Mouse (Mus musculus): Measurements from ENCODE around the gene Ppt1. TPM values are rescaled to one million over a fixed set of nuclear protein-coding genes. Genes with fewer than 3 reads are reported as not detected.

Ppt1 gene
- total RNA-seq, 2 experiments from 2014 or later, result 9.9 to 10.3 TPM

DNA sequence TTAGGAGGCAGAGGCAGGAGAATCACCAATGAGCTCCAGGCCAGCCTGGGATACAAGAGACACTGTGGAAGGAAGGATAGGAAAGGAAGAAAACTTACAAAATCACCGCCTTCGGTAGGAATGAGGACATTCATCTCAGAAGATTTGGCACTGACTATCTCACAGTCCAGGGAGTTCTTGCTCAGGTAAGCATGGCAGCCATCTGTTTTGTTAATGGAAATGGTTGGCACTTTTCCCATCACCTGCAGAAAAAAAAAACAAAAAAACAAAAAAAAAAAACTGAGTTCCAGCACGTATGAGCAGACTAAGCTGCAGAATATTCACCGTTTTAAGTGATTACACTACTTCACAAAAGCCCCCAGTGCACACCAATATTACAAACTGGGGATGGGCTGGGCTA lies 25.8 kb downstream of the Ppt1 start:
- intact Hi-C loops (cut with DNase I), result no loop called here
- DNase-seq, result no peak

DNA sequence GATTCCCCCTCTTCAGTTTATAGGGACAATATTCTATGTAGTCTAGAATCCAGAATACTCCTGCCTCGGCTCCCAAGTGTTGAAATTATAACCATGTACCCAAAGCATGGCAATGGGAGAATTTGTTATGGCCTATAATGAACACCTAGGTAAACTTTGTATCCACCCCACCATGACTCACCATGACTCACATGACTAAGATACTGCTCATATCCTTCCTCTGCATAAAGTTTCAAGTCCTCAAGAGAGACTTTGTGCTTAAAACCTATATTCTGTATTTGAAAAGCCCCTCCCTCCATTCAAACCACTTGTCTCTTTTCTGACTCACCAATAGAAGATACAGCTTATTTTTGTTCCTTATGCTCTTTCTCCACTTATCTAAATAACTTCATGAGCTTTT lies 32.0 kb downstream of the Ppt1 start:
- intact Hi-C loops (cut with DNase I), result no loop called here
- no peak for DNase-seq

- intact Hi-C loops (cut with DNase I), result no loop called here
- DNase-seq, result no peak
Measured at GRCm38 (mm10) chr4:122870027-122870426, 34.0 kb downstream of the Ppt1 start.

DNA sequence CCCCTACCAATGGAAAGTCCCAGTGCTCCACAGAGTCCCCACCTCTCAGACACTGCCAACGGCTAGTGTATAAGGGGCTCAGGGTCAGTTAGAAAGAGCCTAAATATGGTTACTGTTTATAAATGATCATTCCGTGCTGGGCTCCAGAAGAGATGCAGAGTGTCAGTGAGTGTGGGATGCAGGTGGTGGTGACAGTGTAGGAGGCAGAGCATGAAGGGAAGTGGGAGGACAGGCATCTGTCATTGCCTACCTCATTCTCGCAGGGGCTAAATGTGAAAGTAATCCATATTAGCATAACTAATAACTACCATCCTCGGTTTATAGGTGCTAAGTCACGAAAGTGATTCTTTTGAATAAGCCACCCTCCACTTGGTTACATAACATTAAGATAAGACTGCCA lies 34.7 kb downstream of the Ppt1 start:
- intact Hi-C loops (cut with DNase I), result no loop called here
- no peak for DNase-seq

GRCm38 (mm10) chr4:122871269-122871668 lies 35.2 kb downstream of the Ppt1 start:
- intact Hi-C loops (cut with DNase I), result no loop called here
- no peak for DNase-seq

- intact Hi-C loops (cut with DNase I), result no loop called here
- DNase-seq, result no peak
Measured at GRCm38 (mm10) chr4:122871989-122872388, 35.9 kb downstream of the Ppt1 start.

- intact Hi-C loops (cut with DNase I), result no loop called here
- DNase-seq, result no peak
Measured at GRCm38 (mm10) chr4:122873003-122873402, 37.0 kb downstream of the Ppt1 start.

GRCm38 (mm10) chr4:122873512-122873911 lies 37.5 kb downstream of the Ppt1 start:
- intact Hi-C loops (cut with DNase I), result no loop called here
- DNase-seq, result no peak

- intact Hi-C loops (cut with DNase I), result no loop called here
- DNase-seq, result no peak
Measured at GRCm38 (mm10) chr4:122878333-122879070, 42.5 kb downstream of the Ppt1 start.

GRCm38 (mm10) chr4:122882544-122882943 lies 46.5 kb downstream of the Ppt1 start:
- no peak for DNase-seq
- intact Hi-C loops (cut with DNase I), result no loop called here

DNA sequence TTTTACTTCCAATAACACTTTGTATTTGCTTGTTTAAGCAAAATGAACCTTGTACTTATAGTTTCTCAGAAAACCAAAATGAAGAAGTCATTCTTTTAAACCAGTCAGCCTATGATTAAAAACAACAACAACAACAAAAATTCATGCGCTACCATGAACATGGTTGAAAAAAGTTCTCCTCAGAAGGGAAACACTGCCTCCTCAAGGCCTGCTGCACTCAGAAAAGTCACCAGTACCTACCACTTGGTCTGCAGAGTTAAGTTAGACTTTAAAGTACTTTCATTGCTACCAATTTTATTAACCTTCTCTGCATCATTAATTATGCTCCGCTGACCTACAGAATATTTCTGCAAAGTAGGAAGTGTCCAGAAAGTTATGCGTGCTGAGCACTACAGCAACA lies 47.3 kb downstream of the Ppt1 start:
- intact Hi-C loops (cut with DNase I), result no loop called here
- no peak for DNase-seq

DNA sequence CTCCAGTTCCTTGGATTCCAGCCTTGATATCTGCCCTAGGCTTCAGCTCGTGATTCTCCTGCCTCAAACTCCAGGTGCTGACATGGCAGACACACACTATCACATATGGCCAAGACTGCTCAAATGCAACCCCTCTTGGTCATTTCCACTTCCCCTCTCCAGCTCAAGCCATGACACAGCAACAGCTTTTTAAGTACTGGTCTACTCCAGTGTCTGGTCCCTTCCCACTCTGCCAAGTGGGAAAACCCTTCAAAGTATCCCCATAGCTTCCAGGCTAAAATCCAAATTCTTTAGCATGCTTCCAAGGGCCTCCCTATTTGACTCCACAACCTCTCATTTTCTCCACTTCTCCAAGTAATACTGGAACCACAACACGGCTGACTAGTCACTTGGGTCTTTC lies 48.0 kb downstream of the Ppt1 start:
- no peak for DNase-seq
- intact Hi-C loops (cut with DNase I), result no loop called here

DNA sequence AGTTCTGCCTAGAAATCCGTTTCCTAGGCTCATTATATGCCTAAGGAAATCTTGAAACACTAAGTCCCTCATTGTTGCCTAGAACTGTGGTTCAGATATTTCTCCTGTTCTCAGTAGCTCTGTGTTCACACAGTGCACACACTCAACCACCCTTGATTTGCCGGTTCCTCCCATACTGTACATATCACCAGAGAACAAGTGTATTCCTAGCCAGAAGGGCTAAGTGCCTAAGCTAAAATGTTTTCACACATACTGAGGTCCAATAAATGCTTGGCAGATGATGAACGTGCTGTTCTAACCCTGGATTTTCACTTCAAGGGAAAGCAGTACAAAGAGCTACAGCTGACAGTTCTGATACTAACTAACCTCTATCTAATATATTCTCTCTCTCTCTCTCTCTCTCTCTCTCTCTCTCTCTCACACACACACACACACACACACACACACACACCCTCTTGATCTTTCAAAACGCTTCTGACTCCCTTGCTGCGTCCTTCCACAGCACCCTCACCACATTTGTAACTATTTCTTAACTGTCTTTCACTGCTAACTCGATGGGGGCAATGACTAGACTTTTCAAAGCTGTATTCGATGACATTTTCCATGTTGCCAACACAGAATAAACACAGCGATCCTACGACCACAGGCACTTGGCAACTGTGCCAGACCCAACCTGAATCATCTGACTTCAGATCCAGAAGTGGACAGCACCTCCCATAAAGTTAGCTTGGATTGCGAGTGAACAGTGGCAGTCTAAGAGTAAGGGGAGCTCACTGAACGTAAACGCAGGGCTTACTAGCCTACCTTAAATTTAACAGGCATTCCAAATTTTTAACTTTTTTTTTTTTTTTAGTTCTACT lies 48.7 kb downstream of the Ppt1 start:
- intact Hi-C loops (cut with DNase I), result no loop called here
- no peak for DNase-seq

- intact Hi-C loops (cut with DNase I), result no loop called here
- DNase-seq, result peak; percentile 94 to 97
Measured at GRCm38 (mm10) chr4:122885768-122886578, 49.9 kb downstream of the Ppt1 start, which contains the start of gene Cap1. TSS of gene Cap1 (minus strand) at chr4:122886056.

- intact Hi-C loops (cut with DNase I), result no loop called here
- DNase-seq, result no peak
Measured at GRCm38 (mm10) chr4:122886579-122887254, 50.7 kb downstream of the Ppt1 start.

- intact Hi-C loops (cut with DNase I), result no loop called here
- DNase-seq, result no peak
Measured at GRCm38 (mm10) chr4:122887336-122887735, 51.3 kb downstream of the Ppt1 start.

- intact Hi-C loops (cut with DNase I), result no loop called here
Measured at GRCm38 (mm10) chr4:122890881-122891481, 54.9 kb downstream of the Ppt1 start.

GRCm38 (mm10) chr4:122891597-122891996 lies 55.6 kb downstream of the Ppt1 start:
- intact Hi-C loops (cut with DNase I), result no loop called here
- DNase-seq, result no peak

More at GRCm38 (mm10) chr4:122890881-122891481, 54.9 kb downstream of the Ppt1 start:
- peak; percentile 57 to 75 for DNase-seq

DNA sequence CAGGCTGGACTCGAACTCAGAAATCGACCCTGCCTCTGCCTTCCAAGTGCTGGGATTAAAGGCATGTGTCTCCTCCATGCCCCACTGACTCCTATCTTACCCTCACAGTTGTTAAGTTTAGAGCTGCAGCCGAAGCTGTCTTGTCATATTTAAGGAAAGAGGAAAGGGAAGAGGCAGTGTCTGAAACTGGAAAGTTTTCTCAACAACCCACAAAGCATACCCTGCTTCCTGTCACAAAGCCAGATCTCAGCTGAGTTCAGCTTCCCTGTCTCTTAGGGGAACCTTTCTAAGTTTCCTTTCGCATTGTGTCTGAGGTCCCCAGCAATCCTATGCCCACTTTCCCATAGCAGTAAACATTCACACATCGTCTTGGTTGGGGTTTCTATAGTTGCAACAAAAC lies 56.1 kb downstream of the Ppt1 start:
- intact Hi-C loops (cut with DNase I), result no loop called here
- DNase-seq, result no peak

DNA sequence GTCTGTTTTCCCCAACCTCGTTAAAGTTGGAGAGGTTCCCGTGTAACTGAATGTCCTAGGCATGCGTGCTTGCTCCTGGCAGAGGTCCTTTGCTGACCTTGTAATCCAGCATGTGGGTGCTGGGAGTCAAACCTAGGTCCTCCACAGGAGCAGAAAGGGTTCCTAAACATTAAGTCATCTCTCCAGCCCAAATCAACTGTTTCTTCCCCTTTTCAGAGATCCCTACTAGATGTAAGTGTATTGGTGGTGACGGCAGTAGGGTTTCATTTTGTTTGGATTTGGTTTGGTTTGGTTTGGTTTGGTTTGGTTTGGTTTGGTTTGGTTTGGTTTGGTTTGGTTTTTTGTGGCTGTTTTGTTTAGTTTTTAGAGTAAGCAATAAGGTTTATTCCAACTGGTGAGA lies 61.7 kb downstream of the Ppt1 start:
- DNase-seq, result no peak
- intact Hi-C loops (cut with DNase I), result loop anchor here (5.0 kb wide), 2 partner anchors 85 to 185 kb away; no protein-coding TSS in a partner anchor

All from gastrocnemius, postnatal 36 days (tissue).